Mouse (Mus musculus) adrenal gland, adult (tissue): ENCODE measurements around the gene Mmaa.

Experiments used
- DNase-seq, 2 experiments: peaks; one replicate each; pipeline ENCODE4 v3.0.0; 2022 to 2023; ENCODE audit warnings: low spot score in 1 of 2; ENCODE audit not compliant: inconsistent age in 2 of 2

Gene Mmaa

GRCm38 (mm10) chr8:79294610-79295275 lies at the start of gene Mmaa:
Gene Mmaa (minus strand): TSS chr8:79294937.
- DNase-seq: peak; percentile 99

- DNase-seq: no peak
Measured at GRCm38 (mm10) chr8:79341236-79341635, 46.5 kb upstream of the Mmaa start.

- peak; percentile 35 to 65 for DNase-seq
Measured at GRCm38 (mm10) chr8:79339555-79339954, 44.8 kb upstream of the Mmaa start.

GRCm38 (mm10) chr8:79338619-79339018 lies 43.9 kb upstream of the Mmaa start:
- DNase-seq: no peak

- DNase-seq: no peak
Measured at GRCm38 (mm10) chr8:79332109-79332900, 37.6 kb upstream of the Mmaa start.

GRCm38 (mm10) chr8:79331571-79331970 lies 36.8 kb upstream of the Mmaa start:
- no peak for DNase-seq

- no peak for DNase-seq
Measured at GRCm38 (mm10) chr8:79331017-79331416, 36.3 kb upstream of the Mmaa start.

GRCm38 (mm10) chr8:79329735-79330134 lies 35.0 kb upstream of the Mmaa start:
- DNase-seq: no peak

GRCm38 (mm10) chr8:79329182-79329581 lies 34.4 kb upstream of the Mmaa start:
- no peak for DNase-seq

GRCm38 (mm10) chr8:79325510-79325909 lies 30.8 kb upstream of the Mmaa start:
- peak in 1 of 2 experiments; percentile 37 for DNase-seq

- no peak for DNase-seq
Measured at GRCm38 (mm10) chr8:79324928-79325327, 30.2 kb upstream of the Mmaa start.

- no peak for DNase-seq
Measured at GRCm38 (mm10) chr8:79324036-79324435, 29.3 kb upstream of the Mmaa start.

GRCm38 (mm10) chr8:79323121-79323520 lies 28.4 kb upstream of the Mmaa start:
- peak; percentile 19 to 46 for DNase-seq

GRCm38 (mm10) chr8:79310801-79311200 lies 16.1 kb upstream of the Mmaa start:
- DNase-seq: no peak

- DNase-seq: no peak
Measured at GRCm38 (mm10) chr8:79305941-79306340, 11.2 kb upstream of the Mmaa start.

- DNase-seq: no peak
Measured at GRCm38 (mm10) chr8:79301548-79301947, 6.8 kb upstream of the Mmaa start.

- DNase-seq: no peak
Measured at GRCm38 (mm10) chr8:79299704-79300103, 5.0 kb upstream of the Mmaa start.

- peak; percentile 58 to 85 for DNase-seq
Measured at GRCm38 (mm10) chr8:79297763-79298162, 3.0 kb upstream of the Mmaa start.

GRCm38 (mm10) chr8:79295276-79296105 lies 754 bp upstream of the Mmaa start:
- no peak for DNase-seq

GRCm38 (mm10) chr8:79293841-79294240 lies 896 bp downstream of the Mmaa start:
- DNase-seq: no peak

- DNase-seq: no peak
Measured at GRCm38 (mm10) chr8:79292712-79293264, 1.9 kb downstream of the Mmaa start.
